Mouse (Mus musculus) embryo, embryonic 11.5 days (tissue): ENCODE results near the gene Tbc1d2b.

Source experiments
- DNase-seq: peaks from one replicate; pipeline ENCODE4 v3.0.0-alpha.2; 2012; ENCODE audit warnings: low read depth, low spot score

Gene Tbc1d2b

DNA sequence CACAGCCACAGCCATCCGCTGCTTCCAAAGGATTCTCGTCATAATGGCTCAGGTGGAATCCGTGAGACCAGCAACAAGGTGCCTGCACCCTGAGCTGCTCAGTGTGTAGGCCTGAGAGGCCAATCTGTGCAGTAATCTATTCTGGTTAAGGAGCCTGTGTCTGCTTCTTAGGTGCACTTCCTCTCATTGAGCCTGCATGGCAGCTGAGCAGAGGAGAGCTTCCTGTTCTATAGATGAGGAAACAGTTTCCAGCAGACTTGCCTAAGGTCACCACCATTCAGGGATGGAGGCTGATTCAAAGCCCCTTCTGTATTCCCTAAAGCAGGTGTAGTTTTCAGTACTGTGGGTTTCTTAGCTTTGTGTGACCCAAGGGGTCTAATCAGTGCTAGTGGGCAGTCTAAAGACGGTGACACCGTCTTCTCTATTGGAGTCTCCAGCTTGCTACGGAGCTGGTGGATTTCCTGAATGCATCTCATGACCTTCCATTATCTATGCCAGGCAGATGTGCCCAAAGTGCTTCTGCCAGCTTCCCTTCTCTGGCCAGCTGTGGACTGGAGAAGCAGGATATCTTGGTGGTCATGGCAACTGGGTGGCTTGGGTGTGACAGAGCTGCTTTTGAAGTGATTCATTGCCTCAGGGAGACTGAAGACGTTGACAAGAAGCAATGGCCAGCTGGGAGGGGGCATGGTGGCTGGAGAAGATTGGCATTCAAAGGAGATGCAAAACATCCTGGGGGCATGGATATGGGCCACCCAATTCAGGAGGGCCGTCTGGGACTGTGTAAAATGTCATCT is 97.9 kb downstream of the Tbc1d2b start:
- DNase-seq, result no peak

DNA sequence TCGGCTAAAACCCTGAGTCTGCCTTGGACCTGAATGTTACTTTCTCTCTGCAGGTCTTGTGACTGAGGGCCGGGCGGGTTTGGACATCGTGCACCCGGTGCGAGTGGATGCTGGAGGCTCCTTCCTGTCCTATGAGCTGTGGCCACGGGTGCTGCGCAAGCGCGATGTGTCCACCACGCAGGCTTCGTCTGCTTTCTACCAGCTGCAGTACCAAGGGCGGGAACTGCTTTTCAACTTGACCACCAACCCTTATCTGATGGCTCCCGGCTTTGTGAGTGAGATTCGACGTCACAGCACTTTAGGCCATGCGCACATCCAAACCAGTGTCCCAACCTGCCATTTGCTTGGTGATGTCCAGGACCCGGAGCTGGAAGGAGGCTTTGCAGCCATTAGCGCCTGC is 99.2 kb downstream of the Tbc1d2b start:
- no peak for DNase-seq

- no peak for DNase-seq
Observed at GRCm38 (mm10) chr9:90169965-90170364, 100.6 kb downstream of the Tbc1d2b start.

- DNase-seq, result no peak
Observed at GRCm38 (mm10) chr9:90166615-90167014, 104.0 kb downstream of the Tbc1d2b start.

DNA sequence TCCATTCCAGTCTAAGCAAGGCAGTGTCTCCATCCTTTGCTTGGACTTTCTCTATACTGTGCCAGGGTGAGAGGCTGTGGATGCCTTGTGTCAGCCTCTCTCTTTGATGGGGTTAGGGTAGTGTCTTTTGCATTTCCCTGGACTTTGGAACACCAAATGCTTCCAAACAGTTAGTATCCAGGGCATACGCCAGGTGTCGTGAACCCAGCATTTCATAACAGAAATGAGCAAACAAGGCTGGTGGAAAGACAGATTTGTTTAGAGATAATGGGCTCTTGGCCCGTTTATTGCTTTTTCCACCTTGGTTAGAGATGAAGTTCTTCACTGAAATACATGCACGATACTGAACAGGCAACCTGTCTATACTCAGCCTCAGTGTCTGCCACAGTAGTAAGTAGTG is 105.0 kb downstream of the Tbc1d2b start:
- DNase-seq, result no peak

DNA sequence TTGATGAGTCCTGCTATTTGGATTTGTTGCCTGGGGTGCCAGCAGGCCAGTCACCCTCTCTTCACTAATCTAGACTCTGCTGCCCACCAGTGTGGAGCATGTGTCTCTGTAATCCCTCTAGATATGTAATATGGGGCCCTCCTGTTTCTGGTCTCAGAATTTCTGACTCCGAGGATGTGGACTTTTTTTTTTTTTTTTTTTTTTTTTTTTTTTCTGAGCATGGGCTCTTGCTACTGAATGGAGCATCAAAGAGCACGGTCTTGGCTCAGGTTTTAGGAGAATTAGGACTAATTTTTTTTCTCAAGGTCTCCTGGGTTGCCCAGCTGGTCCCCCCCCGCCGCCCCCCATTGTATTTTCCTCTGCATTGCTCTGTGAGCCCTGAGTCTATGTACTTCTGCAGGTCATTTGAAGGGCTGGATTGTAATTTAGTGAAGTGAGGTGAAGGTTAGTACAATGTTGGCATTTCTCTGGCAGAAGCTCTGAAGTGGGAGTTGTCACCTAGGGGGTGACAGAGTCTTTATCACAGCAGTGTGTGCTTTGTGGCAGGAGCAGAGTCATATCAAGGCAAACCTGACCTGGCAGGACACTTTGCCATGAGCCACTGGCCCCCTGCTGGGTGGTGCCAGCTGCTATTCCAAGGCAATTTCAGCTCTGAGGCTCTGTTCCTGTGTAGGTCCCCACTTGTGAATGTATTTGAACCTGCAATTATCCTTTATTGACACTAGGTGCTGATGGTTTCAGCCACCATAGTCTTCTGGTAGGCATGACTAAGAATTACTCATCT is 105.7 kb downstream of the Tbc1d2b start:
- no peak for DNase-seq

- no peak for DNase-seq
Observed at GRCm38 (mm10) chr9:90163749-90164095, 106.9 kb downstream of the Tbc1d2b start.

DNA sequence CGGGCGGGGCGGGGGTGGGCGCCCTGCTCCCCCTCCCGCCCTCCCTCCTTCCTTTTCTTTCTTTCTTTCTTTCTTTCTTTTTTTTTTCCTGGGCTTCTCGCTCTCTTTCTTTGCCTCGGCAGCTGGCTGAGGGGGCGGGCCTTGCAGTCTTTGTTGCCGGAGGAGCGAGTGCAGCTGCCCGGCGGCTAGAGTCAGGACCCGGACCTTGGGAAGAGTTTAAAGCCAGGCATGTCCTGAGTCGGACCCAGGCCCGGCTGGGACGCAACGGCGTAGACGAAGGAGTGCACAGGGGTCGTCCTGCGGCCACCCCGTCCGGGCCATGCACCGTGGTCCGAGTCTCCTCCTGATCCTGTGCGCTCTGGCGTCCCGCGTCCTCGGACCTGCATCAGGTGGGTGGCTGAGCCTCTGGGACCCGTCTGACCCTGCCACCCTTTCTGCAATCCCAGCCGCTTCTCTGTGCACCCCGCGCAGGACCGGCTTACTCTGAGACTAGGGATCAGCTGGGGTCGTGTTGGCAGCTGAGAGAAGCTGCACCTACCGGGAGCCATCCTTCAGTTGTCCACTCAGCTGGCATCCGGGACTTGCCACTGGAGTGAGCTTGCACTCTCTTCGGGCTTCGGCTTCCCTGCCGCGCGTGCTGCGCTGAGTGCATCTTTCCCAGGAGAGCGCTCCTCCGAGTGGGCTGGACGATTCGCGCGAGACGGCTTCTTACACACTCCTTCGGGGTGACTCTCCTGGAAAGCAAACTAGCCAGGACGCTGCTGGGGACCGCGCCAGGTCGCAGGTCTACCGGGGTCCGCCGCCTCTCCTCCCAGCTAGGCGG is 107.5 kb downstream of the Tbc1d2b start, which contains the start of gene Adamts7:
TSS of gene Adamts7 (plus strand) at position 144 of the 823 bp plus-strand sequence.
- peak; percentile 45 for DNase-seq

- peak; percentile 53 for DNase-seq
Observed at GRCm38 (mm10) chr9:90162243-90162925, 108.2 kb downstream of the Tbc1d2b start.
